Mouse (Mus musculus) monocyte, adult 2 months (primary cell): ENCODE measurements around the gene Ncbp1.

Experiments
- DNase-seq, 2 experiments: peaks; one replicate each; pipeline ENCODE4 v3.0.0; 2022; ENCODE audit warnings: low spot score in 2 of 2, low read depth in 1 of 2

The Ncbp1 gene

DNA sequence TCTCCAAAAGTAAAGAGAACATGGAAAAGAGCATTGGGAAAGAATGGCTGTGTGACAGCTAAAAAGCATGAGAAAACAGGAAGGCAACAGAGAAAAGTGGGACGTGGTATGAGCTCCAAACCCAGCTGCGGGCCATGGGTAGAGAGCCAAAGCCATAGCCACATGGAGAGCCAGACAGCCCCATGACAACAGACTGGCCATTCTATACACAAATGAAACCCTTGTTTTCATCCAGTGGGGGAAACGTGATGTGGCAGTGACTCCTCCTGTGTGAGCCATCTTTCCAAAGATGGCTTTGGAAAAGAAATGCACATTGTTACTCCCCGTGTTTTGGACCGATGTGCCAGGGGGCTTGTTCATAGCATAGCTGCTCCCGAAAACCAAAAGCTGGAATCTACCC, 58.1 kb downstream of the Ncbp1 start:
- no peak for DNase-seq

DNA sequence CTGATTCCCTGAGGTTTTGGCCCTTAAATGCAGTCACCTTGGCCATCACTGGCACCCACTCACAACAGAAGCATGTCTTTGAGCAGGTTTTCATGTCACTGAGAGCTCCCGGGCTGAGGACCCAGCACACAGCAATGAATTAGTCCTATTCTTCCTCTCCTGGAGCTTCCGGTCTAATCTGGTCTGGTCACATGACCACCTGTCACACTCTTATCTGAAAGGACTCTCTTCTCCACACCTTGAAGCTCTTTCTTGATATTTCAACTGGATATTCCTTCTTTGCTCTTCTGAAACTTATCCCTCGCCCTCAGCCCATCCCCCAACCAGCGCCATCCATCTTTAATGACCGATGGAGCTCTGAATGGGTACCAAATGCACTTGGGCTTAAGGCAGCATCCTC, 59.7 kb downstream of the Ncbp1 start:
- DNase-seq: no peak

DNA sequence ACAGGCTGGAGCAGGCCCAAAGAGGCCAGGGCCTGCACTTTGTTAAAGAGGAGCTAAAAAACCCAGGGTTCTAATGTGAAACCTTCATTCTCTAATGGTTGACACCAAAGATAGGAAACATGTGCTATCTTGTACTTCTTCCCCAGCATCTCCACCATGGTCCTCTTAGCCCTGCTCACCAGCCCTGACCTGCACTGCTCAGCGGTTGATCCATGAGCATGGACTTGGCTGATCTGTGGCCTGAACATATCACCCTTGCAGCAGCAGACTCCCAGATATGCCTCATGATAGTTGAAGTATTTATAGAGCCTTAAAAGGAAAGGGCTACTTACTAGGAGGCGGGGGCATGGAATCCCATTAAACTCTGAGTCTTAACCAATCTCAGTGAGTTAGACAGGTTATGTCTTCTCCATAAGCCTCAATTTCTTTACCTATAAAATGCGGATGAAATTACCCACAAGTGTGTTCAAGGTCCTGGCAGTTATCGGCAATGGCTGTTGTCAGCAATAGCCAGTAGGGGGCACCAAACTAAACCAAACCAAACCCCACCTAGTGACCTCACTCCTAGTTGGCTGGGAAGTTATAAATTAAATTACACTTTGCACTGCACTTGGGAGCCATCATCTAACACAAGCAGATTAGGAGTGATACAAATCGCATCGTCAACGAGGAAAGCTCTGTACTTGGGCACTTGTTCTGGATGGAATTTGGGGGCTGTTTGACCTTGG, 63.6 kb downstream of the Ncbp1 start:
- DNase-seq: peak in 1 of 2 experiments; percentile 40

DNA sequence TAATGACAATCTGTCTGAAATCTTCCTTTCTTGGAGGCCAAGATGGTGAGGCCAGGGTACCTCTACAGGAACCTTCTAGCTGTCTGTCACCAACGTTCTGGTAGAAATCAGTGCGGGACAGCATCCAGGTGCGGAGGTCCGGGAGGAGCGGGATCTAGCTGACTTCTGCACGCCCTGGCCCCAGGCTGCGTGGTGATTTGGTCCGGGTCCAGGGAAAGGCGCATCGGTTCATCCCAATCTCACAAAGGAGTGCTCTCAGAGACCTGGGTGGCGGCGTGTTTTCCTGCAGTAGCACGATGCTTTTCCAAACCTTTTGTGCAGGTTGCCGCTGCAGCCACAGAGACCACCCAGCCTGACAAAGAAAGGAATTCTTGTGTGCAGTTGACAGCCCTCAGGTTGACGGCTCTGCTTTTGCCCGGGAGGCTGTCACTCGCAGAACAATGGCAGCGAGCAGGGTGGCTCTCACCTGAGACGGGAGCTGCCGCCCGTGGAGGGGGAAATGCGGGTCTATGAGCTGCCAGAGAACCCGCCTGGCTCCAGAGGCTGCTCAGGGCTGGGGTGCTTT, 64.2 kb downstream of the Ncbp1 start:
- DNase-seq: no peak

DNA sequence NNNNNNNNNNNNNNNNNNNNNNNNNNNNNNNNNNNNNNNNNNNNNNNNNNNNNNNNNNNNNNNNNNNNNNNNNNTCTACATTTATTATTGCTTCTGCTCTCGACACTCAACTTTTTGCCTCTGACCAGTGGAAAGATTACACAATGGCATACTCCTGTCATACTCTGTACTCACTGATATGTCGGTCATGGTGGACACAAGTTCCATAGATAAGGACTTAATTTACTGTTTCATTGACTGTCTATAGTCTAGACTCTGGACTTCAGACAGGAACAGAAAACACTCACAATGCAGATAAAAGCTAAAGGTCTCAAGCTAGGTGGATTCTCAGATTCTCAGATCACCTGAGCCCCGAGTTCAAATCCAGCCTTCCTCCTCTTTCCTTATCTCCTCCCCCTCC, 82.7 kb downstream of the Ncbp1 start:
- no peak for DNase-seq
